Mouse (Mus musculus): ENCODE data around the gene Trim9.
A peak's percentile ranks its signal among the peaks of the same experiment; 100 is the strongest.

Trim9 gene

DNA sequence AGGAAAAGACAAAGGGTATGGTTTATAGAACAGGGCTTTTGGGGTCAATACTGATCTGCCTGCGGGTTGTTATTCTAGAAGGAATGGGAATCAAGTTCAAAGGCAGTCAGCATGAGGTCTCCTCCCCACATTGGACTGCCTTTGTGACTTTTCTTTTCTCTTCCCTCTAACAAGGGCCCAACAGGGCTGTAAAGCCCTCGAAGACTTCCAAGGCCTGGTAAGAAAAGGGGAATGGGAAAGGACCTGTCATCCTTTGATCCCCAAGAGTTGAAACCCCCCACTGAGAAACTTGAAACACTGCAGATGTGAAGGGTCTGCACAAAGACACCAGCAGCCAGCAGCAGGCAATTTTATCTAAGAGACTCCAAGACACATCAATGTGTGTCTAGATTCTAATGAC, 21.0 kb downstream of the Trim9 start:
- DNase-seq (ENCODE audit: low spot score) = peak; percentile 39

DNA sequence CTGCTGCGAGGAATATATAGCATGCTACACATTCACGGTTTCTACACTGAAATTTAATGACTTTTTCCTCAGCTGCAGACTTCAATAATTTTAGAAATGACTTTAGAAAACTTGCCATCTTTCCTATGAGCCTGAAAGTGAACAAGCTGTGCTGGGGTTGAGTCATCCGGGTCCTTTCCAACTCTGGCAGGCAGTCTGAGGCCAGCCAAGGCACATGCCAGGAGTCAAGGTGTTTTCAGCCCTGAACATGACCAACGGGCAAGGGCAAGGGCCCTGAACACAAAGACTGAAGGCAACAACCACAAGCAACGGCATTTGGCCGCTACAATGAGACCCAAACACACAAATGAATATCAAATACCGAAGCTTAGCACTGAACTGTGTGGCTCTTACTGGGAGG, 21.6 kb downstream of the Trim9 start:
- DNase-seq (ENCODE audit: low spot score) = no peak

DNA sequence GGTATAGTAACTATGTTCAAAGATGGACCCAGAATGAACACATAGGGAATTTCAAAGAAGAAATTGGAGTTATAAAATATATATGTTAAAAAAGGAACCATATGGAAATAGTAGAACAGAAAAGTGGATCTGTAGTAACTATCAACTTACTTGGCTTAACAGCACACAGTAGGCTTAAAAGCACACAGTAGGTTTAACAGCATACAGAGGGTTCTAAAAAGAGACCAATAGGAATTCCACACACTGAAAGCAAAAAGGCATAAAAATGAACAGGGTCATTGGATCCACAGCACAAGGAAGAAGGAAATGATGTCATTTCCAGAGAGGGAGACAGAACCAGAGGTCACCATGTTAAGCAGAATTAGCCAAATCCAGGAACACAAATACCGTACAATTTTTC, 24.6 kb downstream of the Trim9 start:
- DNase-seq (ENCODE audit: low spot score) = no peak

DNA sequence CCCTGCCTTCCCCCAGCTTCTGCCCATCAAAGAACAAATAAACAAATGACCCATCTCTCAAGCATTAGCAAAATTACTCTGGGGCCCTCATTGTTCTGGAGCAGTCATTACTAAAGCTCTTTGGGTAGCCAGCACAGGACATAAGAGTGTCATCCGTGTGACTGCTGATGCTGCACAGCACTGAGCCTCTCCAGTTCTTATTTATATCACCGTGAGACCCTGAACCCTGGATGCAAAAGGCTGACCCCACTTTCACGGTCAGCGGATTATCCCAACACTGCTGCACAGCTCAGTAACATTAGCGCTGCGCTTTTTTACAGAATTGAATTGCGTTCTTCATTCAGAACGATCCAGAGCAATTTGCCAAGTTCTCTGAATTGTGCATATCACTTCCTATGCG, 31.3 kb downstream of the Trim9 start:
- peak; percentile 42 for DNase-seq (ENCODE audit: low spot score)

DNA sequence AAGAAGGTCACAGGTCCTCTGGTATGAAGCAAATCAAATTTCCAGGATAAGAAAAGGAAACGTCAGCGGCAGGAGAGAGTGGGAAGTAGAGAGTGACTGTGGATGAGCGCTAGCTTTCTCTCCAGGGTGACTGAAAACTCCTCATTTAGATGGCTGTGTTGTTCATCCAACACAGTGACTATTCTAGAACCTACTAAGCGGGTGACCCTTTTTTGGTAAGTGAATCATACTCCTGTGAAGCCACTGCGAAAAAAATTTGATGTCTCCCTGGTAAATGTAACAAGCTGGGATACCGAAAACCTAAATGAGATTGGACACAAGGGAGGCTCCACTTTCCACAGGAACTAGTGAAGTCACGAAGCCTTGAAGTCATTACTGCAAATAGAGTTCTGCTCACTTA, 39.5 kb downstream of the Trim9 start:
- DNase-seq (ENCODE audit: low spot score) = no peak

DNA sequence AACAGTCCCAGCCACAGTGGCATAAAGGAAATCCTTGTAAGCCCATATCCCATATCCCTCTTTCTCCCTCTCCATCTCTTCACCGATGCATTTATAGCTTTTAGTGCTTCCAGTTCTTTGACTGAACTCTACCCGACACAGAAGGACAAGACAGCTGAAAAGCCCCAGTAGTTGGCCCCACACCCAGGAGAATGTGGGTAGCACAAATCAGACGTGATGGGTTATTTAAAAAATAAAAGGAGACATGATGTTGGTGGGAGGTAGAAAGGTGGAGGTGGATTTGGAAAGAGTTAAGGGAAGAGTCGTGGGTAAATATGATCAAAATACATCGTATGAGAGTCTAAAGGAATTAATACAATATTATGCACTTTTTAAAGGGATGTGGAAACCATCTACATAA, 40.4 kb downstream of the Trim9 start:
- DNase-seq (ENCODE audit: low spot score) = no peak

DNA sequence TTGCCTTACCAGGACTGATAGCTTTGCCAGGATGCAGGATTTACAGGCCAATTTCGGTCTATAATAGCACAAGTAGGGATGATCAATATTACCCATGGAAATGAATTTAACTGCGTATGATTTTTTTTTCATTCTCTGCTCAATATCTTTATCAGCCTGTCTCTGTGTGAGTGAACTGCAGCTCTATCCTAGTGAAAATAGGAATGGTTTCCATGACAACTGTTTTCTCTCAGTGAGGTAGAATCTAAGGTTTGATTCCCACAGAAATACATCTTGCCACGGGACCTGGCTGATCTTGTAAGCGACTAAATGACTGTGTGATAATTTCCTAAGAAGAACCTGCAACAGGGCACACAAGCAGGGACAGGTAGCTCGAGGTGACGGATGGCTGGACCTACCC, 43.4 kb downstream of the Trim9 start:
- no peak for DNase-seq (ENCODE audit: low spot score)

DNA sequence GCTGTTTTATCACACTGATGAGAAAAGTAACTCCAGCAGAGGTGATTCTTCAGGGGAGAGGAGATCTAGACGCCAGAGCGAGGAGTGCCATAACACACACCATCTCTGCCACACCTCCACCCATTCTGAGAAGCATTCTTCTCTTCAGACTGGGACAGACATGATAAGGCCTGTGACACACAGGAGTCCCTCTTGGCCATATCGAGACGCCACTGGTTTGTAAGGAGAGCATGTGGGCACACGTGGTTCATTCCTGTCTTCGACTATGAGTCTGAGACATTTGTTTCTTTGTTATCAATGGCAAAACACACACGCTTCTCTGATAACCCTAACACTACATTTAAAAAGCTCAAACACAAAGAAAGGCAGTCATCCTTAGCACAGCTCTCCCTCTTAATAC, 43.9 kb downstream of the Trim9 start:
- DNase-seq (ENCODE audit: low spot score) = no peak

DNA sequence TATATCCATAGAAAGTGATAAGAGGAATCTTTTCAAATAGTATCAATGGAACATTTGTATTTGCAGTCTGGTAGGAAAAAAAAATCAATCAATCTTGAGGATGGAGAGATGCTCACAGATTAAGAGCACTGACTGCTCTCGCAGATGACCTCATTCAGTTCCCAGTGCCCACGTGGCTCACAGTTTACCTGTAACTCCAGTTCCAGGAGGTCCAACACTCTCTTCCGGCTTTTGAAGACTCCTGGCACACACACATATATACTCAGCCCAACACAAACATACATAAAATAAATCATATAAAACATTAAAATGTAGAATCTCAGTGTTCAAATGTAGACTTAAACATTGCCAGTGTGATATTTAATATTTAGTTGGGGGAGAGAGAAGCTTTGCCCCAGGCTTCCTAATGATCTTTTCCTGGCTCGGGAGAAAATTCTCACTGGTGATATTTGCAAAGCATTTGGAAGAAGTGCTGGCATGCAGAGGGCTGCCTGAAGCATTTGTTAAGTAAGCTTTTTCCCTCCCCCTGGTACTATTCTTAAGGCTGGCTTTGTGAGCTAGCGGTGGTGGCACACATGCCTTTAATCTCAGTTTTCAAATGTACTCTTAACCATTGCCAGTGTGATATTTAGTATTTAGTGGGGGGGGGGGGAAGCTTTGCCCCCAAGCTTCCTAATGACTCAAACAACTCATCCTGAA, 45.2 kb downstream of the Trim9 start:
- no peak for DNase-seq (ENCODE audit: low spot score)

DNA sequence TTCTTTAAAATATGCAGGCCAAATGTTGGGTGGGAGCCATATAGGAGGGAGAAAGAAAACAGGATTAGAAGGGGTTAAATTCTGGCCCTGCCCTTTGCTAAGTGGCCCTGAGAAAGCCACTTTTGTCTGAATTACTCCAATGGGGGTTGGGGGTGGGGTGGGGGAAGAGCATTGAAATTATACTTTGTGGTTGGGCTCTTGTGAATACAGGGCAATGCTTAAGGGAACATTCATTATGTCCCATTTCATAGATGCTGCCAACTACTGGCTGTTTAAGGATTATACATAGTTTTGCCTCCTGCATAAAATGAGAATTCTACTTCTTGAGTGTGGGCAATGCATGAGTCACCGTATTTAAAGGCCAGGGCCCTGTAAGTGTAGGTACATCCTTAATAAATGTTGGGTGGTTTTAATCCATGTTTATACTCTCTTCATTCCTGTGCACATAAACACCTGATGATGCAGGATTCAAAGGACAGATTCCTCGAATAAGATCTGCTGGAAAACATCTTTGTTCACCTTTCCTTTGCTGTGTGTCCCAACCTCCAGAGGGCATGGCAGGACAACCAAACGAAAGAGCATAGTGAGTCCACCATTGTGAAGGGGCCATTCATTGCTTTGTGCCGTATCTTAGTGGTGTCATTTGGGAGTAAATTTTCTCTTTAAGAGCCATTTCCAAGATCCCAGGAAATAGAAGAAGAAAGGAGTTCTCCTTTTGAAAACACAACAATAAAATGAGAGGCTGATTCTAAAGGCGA, 53.3 kb downstream of the Trim9 start:
- DNase-seq (ENCODE audit: low spot score) = peak; percentile 29

DNA sequence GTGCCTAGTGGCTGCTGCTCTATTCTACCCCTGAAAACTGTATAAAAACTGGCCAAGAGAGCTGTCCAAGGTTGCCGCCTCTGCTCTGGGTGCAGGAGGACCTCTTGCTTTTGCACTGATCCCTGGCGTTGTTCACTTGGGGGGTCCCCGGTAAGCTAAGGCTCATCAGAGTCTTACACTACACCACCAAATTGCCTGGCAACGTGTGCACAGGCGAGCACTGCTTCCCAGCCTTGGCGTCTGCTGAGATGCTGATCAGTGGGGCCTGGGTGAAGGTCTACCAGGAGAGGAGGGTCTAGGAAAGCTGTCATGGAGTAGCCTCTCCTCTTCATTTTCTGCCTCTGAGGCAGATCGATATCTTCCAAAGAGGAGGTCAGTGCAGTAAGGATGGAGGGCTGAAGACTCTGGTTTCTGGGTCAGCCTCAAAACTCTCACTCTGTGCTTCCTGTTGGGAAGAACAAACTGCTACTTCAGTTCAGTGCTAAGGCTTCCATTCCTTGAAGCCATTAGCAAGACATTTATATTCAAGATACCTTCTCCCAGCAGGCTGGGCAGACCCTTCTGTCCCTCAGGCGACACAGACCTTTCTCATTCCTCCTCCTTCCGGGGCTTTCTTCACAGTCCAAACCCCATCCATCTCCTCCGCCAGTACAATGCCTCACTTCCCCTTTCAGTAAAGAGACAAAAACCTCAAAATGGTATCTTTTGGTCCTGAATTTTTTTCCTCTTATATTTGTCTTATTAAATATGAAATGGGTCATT, 54.1 kb downstream of the Trim9 start:
- no peak for DNase-seq (ENCODE audit: low spot score)

DNA sequence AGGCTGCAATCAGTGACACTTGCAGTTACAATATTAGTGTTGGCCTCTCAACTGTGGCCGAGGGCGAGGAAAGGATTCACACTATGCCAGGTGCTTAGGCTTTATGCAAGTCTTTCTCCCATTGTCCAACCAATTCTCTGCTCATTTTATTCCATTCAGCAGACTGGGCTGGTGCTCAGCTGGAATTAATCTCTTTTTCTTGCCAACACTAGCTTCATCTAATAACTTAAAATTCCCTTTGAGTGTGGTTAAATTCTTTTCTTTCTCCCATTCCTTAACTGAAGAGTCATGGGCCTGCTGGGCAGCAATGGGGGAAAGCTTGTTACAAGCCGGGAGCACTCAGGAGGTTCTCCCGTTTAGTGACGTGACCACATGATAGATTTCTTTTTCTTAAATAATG, 61.9 kb downstream of the Trim9 start:
- DNase-seq (ENCODE audit: low spot score) = no peak

DNA sequence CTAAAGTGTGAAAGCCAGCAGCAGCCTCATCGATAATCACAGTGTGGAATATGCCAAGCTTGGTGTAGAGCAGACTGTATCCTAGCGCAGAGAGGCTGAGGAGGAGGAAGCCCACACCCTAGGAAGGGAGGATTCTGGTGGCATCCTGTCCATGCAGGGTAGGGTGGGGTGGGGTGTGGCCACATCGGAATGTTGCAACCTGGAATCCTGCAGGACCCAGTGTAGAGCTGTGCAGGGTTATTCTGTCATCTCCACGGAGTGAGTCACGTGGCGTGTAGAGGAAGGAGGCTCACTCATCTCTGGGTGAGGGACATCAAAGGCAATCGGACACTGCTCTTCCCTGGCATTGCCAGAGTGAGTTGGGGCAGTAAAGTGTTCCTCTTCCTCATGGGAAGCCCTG, 62.4 kb downstream of the Trim9 start:
- no peak for DNase-seq (ENCODE audit: low spot score)

DNA sequence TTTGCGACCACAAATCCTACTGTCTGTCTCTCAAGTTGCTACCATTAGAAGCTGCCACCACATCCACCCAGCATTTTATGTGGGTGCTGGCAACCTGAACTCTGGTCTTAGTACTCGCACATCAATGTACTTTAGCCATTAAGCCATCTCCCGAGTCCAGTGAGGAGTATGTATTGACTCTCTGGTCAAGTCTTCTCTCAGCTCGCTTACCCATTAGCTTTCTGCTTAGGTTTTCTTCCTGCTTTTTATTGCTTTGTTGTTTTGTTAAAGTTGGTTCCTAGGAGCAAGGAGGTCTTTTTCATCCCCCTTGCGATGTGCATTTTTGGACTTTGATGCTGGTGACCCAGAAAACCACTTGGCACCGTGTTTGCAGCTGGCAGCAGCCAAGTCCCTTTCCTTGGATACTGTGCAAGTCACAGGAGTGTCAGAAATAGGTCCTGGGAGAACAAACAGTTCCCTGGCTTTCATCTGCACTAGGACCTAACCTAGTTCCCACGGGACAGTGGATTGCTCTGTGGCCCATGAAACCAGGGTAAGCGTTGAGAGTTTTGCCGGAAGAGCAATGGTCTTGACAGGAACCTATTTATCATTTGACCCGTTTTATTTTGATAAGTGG, 64.2 kb downstream of the Trim9 start:
- DNase-seq (ENCODE audit: low spot score) = no peak

DNA sequence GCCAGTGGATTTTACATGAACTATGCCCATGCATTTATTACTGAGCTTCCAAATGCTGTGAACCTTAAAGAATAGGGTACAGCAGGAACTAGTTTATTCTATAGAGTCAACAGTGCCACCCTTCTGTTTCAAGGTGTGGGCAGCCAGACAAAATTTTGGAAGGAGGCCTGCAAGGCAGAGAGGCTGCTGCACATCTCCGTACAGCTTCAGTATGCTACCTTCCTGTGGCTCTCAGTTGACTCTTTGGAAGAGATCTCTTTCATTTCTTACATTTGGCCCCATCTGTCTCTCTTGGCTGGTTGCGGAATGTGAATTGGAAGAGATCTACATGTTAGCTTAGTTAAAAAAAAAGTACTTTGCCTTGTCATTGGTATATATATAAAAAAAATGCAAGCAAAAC, 66.5 kb downstream of the Trim9 start:
- DNase-seq (ENCODE audit: low spot score) = no peak

DNA sequence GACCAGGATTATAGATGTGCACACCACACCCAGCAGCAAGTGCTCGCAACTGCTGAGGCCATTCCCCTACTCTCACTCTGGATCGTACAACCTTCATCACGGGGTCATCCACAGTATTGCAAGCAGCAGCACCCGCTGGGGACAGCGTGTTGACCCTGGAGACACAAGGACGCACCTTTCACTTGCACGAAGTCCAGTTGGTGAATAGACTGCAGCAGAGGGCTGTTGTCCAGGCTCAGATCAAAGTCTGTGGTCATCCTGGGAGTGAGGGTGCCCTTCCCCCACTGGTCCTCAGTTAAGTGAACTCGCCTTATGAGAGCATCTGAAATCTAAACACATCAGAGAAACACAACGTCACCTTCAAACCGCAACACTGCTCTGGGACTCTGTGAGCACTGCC, 67.0 kb downstream of the Trim9 start:
- DNase-seq (ENCODE audit: low spot score) = no peak

DNA sequence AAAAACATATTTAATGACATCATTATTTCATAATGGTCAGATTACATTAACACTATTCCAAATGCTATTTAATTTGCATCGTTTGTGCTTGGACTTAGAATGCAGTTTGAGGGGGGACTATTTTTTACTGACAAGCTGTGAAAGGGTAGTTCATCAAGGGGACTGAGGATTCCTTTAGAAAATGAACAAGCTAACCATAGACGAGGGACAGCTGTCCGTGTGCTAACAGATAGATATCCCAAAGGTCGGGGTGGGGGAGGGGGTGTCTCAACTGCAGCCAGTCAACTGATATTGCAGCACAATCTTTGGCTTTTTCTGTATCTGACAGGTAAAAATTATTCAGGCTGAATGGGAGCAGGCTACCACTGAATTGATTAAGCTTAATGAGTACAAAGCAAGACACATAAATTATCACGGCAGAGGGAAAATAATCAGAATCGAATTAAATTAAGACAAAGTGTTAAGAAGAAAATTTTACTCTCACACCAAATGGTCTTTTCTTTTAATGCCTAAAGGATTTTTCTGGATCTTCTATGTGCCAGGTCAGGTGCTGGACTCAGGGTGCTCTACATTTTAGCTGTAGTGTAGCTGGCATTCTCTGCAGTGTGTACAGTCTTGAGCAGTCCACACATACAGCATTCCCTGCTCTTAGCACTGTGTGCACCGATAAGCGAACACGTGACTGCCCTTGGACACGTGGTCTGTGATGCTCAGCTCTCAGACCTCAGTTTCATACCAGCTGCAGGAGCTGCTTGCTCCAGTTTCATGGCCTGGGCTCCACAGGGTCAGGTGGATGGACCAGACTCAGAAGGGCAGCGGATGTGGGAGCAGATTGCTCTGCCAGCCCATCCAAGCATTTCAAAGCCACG, 70.1 kb downstream of the Trim9 start:
- no peak for DNase-seq (ENCODE audit: low spot score)

DNA sequence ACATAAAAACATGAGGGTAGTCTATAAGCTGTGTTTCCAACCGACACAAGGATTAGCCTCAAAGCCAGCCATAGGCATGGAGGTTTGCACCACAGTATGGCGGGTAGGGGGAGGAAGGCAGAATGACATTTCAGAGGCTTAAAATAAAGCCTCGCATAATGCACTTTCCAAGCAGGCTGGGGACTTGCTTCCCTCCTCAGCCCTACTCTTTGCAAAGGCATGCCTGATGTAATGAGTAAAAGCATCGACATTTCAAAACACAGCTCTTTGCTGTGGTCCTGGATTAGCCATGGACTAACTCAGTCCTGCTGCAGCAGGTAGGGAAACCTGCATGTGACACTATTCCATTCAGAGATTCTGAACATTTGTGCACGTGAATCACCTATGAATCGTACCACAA, 77.7 kb downstream of the Trim9 start:
- DNase-seq (ENCODE audit: low spot score) = no peak

DNA sequence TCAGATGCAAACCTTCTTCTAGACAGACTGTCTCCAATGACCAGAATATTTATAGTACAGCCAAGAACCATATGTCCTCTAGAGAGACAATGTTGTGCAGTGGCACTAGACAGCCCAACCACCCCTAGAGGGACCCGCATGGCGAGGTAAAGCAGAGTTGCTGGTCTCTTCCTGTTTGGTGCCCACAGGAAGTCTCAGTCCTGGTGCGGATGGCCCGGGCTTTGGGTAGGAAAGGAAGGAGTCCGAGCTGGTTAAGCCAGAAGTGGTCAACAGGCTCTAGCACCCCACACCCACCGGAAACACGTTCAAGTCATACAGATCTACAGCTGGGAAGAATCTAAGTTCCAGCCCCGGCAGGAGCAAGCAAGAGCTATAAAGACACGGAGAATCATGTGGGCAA, 80.1 kb downstream of the Trim9 start:
- DNase-seq (ENCODE audit: low spot score) = no peak

DNA sequence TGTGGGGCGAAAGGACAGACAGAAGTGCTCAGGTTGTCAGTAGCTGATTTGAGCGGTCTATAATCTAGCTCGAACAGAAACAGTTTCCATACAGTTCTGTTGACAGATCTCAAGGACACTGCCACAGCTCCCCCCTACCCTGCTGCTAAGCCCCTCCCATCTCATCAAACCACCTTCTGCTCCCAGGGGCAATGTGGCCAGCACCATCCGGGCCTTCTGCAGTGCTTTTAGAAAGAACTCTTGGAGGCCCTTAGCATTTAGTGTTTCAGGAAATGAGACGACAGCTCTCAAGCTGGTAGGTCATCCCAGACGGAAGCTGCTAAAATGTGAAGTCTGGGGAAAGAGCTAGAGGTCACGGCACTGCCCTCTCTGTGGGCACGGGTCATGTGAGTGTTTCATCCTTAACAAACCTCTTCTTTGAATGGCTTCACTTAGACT, 80.9 kb downstream of the Trim9 start:
- DNase-seq (ENCODE audit: low spot score) = peak; percentile 76

DNA sequence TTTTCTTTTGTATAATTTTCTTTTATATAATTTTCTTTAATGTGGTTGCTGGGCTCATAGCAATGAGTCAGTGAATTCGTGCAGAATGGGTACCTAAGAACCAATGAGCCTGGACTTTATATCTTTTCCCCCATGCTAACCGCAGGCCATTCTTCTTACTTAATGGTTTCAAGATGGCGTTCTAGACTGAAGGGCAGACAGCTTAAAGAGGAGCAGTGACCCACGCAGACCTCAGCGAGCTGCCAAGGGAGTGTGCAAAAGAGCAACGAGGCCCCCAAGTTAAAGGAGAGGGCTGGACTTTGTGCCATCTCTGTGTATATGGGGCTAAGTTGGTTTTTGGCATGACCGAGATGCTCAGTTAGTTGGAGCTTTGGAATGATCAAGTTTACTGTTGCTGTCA, 83.7 kb downstream of the Trim9 start:
- peak; percentile 78 for DNase-seq (ENCODE audit: low spot score)

Data from embryo, embryonic 10.5 days (tissue).